Mouse (Mus musculus): ENCODE results near the gene Asb6. TPM values are rescaled to one million over a fixed set of nuclear protein-coding genes. Genes with fewer than 3 reads are reported as not detected.

The Asb6 gene
- 10 to 100 TPM; 26.0 to 28.5 TPM for total RNA-seq (2023)

GRCm38 (mm10) chr2:30830283-30830795 lies at the start of gene Asb6:
Gene Asb6 (minus strand): TSS chr2:30830333.

GRCm38 (mm10) chr2:30834373-30835022 lies 4.4 kb upstream of the Asb6 start, which contains the start of gene Prrx2:
Gene Prrx2 (plus strand): TSS chr2:30834972.

GRCm38 (mm10) chr2:30807648-30808295 lies 22.4 kb downstream of the Asb6 start, which contains the start of gene Ntmt1:
Gene Ntmt1 (plus strand): TSS chr2:30807826.

GRCm38 (mm10) chr2:30803604-30804003 lies 26.5 kb downstream of the Asb6 start, which contains the start of gene 1700001O22Rik:
Gene 1700001O22Rik (minus strand): TSS chr2:30803661.

Other genes starting within 250 kb of the Asb6 start
- under 1 TPM in 1 of 2 experiments, not detected in 1; 0.64 TPM for gene Cstad, start 235.3 kb downstream of the Asb6 start, total RNA-seq (2023)
- gene 1700001O22Rik, start 26.7 kb downstream of the Asb6 start, total RNA-seq (2023) = not detected
- gene Ntmt1, start 22.5 kb downstream of the Asb6 start, total RNA-seq (2023) = 10 to 100 TPM; 14.3 to 14.7 TPM
- gene Prrx2, start 4.6 kb upstream of the Asb6 start, total RNA-seq (2023) = under 1 TPM in 1 of 2 experiments, not detected in 1; 0.35 TPM
- 10 to 100 TPM; 13.4 to 13.9 TPM for gene Ptges, start 99.5 kb upstream of the Asb6 start, total RNA-seq (2023)
- 10 to 100 TPM; 40.6 to 43.1 TPM for gene Tor1b, start 122.6 kb upstream of the Asb6 start, total RNA-seq (2023)
- 10 to 100 TPM; 76.0 to 88.5 TPM for gene Tor1a, start 137.6 kb upstream of the Asb6 start, total RNA-seq (2023)
- 10 to 100 TPM; 56.5 to 68.0 TPM for gene BC005624, start 151.9 kb upstream of the Asb6 start, total RNA-seq (2023)
- 1 to 10 TPM; 3.6 to 6.8 TPM for gene Usp20, start 151.9 kb upstream of the Asb6 start, total RNA-seq (2023)

Measured in neutrophil, adult 59 days (primary cell).